Mouse (Mus musculus): Measurements from ENCODE around the gene Cdh5. TPM values are rescaled to one million over a fixed set of nuclear protein-coding genes. Genes with fewer than 3 reads are reported as not detected.

Gene Cdh5
- polyA plus RNA-seq, 1 experiment = 34.6 TPM

GRCm38 (mm10) chr8:104123080-104123657 is 21.7 kb downstream of the Cdh5 start:
- no peak for DNase-seq (ENCODE audit: low read depth)
- TF ChIP-seq POLR2A (IDR thresholded peaks at IDR 0.05; ENCODE audit: borderline replicate concordance, extremely low read depth, insufficient read depth, insufficient read length, poor library complexity, severe bottlenecking) (no peak), CTCF (IDR thresholded peaks at IDR 0.05; ENCODE audit: borderline replicate concordance, extremely low read depth, insufficient read depth, insufficient read length) (no peak)

GRCm38 (mm10) chr8:104124534-104124933 is 23.1 kb downstream of the Cdh5 start:
- TF ChIP-seq CTCF (IDR thresholded peaks at IDR 0.05; ENCODE audit: borderline replicate concordance, extremely low read depth, insufficient read depth, insufficient read length) = no peak
- TF ChIP-seq POLR2A (IDR thresholded peaks at IDR 0.05; ENCODE audit: borderline replicate concordance, extremely low read depth, insufficient read depth, insufficient read length, poor library complexity, severe bottlenecking) = no peak
- DNase-seq (ENCODE audit: low read depth) = no peak

- peak; percentile 73 for DNase-seq (ENCODE audit: low read depth)
- no peak for TF ChIP-seq CTCF (IDR thresholded peaks at IDR 0.05; ENCODE audit: borderline replicate concordance, extremely low read depth, insufficient read depth, insufficient read length)
- no peak for TF ChIP-seq POLR2A (IDR thresholded peaks at IDR 0.05; ENCODE audit: borderline replicate concordance, extremely low read depth, insufficient read depth, insufficient read length, poor library complexity, severe bottlenecking)
Observed at GRCm38 (mm10) chr8:104127160-104127883, 25.9 kb downstream of the Cdh5 start.

- TF ChIP-seq POLR2A (IDR thresholded peaks at IDR 0.05; ENCODE audit: borderline replicate concordance, extremely low read depth, insufficient read depth, insufficient read length, poor library complexity, severe bottlenecking) (no peak), CTCF (IDR thresholded peaks at IDR 0.05; ENCODE audit: borderline replicate concordance, extremely low read depth, insufficient read depth, insufficient read length) (no peak)
- no peak for DNase-seq (ENCODE audit: low read depth)
Observed at GRCm38 (mm10) chr8:104130916-104131315, 29.5 kb downstream of the Cdh5 start.

GRCm38 (mm10) chr8:104131414-104131975 is 30.1 kb downstream of the Cdh5 start:
- TF ChIP-seq POLR2A (IDR thresholded peaks at IDR 0.05; ENCODE audit: borderline replicate concordance, extremely low read depth, insufficient read depth, insufficient read length, poor library complexity, severe bottlenecking) = no peak
- no peak for TF ChIP-seq CTCF (IDR thresholded peaks at IDR 0.05; ENCODE audit: borderline replicate concordance, extremely low read depth, insufficient read depth, insufficient read length)
- DNase-seq (ENCODE audit: low read depth) = peak; percentile 59

GRCm38 (mm10) chr8:104134521-104134920 is 33.1 kb downstream of the Cdh5 start:
- DNase-seq (ENCODE audit: low read depth) = no peak

GRCm38 (mm10) chr8:104136277-104136676 is 34.9 kb downstream of the Cdh5 start:
- DNase-seq (ENCODE audit: low read depth) = no peak
- TF ChIP-seq CTCF (IDR thresholded peaks at IDR 0.05; ENCODE audit: borderline replicate concordance, extremely low read depth, insufficient read depth, insufficient read length) (no peak), POLR2A (IDR thresholded peaks at IDR 0.05; ENCODE audit: borderline replicate concordance, extremely low read depth, insufficient read depth, insufficient read length, poor library complexity, severe bottlenecking) (no peak)

More at GRCm38 (mm10) chr8:104134521-104134920, 33.1 kb downstream of the Cdh5 start:
- TF ChIP-seq POLR2A (IDR thresholded peaks at IDR 0.05; ENCODE audit: borderline replicate concordance, extremely low read depth, insufficient read depth, insufficient read length, poor library complexity, severe bottlenecking) (no peak), CTCF (IDR thresholded peaks at IDR 0.05; ENCODE audit: borderline replicate concordance, extremely low read depth, insufficient read depth, insufficient read length) (no peak)

GRCm38 (mm10) chr8:104137636-104138035 is 36.2 kb downstream of the Cdh5 start:
- no peak for DNase-seq (ENCODE audit: low read depth)
- TF ChIP-seq POLR2A (IDR thresholded peaks at IDR 0.05; ENCODE audit: borderline replicate concordance, extremely low read depth, insufficient read depth, insufficient read length, poor library complexity, severe bottlenecking) = no peak
- no peak for TF ChIP-seq CTCF (IDR thresholded peaks at IDR 0.05; ENCODE audit: borderline replicate concordance, extremely low read depth, insufficient read depth, insufficient read length)

- DNase-seq (ENCODE audit: low read depth) = no peak
- TF ChIP-seq CTCF (IDR thresholded peaks at IDR 0.05; ENCODE audit: borderline replicate concordance, extremely low read depth, insufficient read depth, insufficient read length) (no peak), POLR2A (IDR thresholded peaks at IDR 0.05; ENCODE audit: borderline replicate concordance, extremely low read depth, insufficient read depth, insufficient read length, poor library complexity, severe bottlenecking) (no peak)
Observed at GRCm38 (mm10) chr8:104140611-104141010, 39.2 kb downstream of the Cdh5 start.

- no peak for TF ChIP-seq POLR2A (IDR thresholded peaks at IDR 0.05; ENCODE audit: borderline replicate concordance, extremely low read depth, insufficient read depth, insufficient read length, poor library complexity, severe bottlenecking)
- no peak for TF ChIP-seq CTCF (IDR thresholded peaks at IDR 0.05; ENCODE audit: borderline replicate concordance, extremely low read depth, insufficient read depth, insufficient read length)
- DNase-seq (ENCODE audit: low read depth) = no peak
Observed at GRCm38 (mm10) chr8:104142415-104142814, 41.0 kb downstream of the Cdh5 start.

- no peak for DNase-seq (ENCODE audit: low read depth)
- no peak for TF ChIP-seq CTCF (IDR thresholded peaks at IDR 0.05; ENCODE audit: borderline replicate concordance, extremely low read depth, insufficient read depth, insufficient read length)
Observed at GRCm38 (mm10) chr8:104143379-104143778, 42.0 kb downstream of the Cdh5 start.

Data from brain, embryonic 14.5 days (tissue).